Mouse (Mus musculus) heart, adult 2 months (tissue): ENCODE measurements around the gene Gm20517. TPM values are rescaled to one million over a fixed set of nuclear protein-coding genes. Genes with fewer than 3 reads are reported as not detected.

Experiments
- DNase-seq, 2 experiments: peaks; one replicate each; pipeline ENCODE4 v3.0.0; 2021
- H3K27ac ChIP-seq: fragments of 200-600 bp; 2 replicates; pipeline ENCODE4 v1.8.1; 2022
- H3K27me3 ChIP-seq: fragments of 200-500 bp; 2 replicates; pipeline ENCODE4 v1.6.1; 2012; ENCODE audit warnings: mild to moderate bottlenecking, low read length, inconsistent platforms, mixed read lengths; ENCODE audit not compliant: control insufficient read depth, insufficient read depth
- H3K36me3 ChIP-seq: fragments of 200-500 bp; 2 replicates; pipeline ENCODE4 v1.6.1; 2012; ENCODE audit warnings: low read length, inconsistent platforms; ENCODE audit not compliant: control insufficient read depth, insufficient read depth
- H3K4me1 ChIP-seq: fragments of 200-500 bp; 2 replicates; pipeline ENCODE4 v1.6.1; 2011; ENCODE audit warnings: low read length; ENCODE audit not compliant: control insufficient read depth, insufficient read depth
- H3K4me3 ChIP-seq: fragments of 200-600 bp; 2 replicates; pipeline ENCODE4 v1.8.1; 2022
- H3K79me2 ChIP-seq: fragments of 200-500 bp; replicated peaks from 2 replicates; pipeline ENCODE4 v1.6.1; 2012; ENCODE audit warnings: mild to moderate bottlenecking, inconsistent platforms, low read length, moderate library complexity, mixed read lengths; ENCODE audit not compliant: control insufficient read depth, insufficient read depth
- H3K9ac ChIP-seq: fragments of 200-500 bp; 2 replicates; pipeline ENCODE4 v1.6.1; 2012; ENCODE audit warnings: low read depth, mild to moderate bottlenecking, control low read depth, inconsistent platforms, low read length, mixed read lengths
- CTCF ChIP-seq: fragments of 200-600 bp; IDR thresholded peaks from 2 replicates; pipeline ENCODE4 v1.8.1; 2022; ENCODE audit warnings: antibody characterized with exemption, mild to moderate bottlenecking, moderate library complexity
- EP300 ChIP-seq: fragments of 200-500 bp; IDR thresholded peaks from 2 replicates; pipeline ENCODE4 v1.6.1; 2011; ENCODE audit warnings: low read depth, low read length, control low read depth; ENCODE audit not compliant: insufficient read depth
- POLR2A ChIP-seq: fragments of 200-500 bp; IDR thresholded peaks from 2 replicates; pipeline ENCODE4 v1.6.1; 2011; ENCODE audit warnings: mild to moderate bottlenecking, low read depth, low read length, control low read depth; ENCODE audit not compliant: insufficient read depth
- WGBS: fragments of 180-500 bp; shearing (Covaris S2); methylation state at CpG from one replicate; pipeline ENCODE4 v1.1.7; 2018; 5-methylcytosine and 5-hydroxymethylcytosine counted together
- intact Hi-C: fragments of 180-260 bp; cut with DNase I; formaldehyde crosslinking; loops from one replicate; pipeline ENCODE4 v1.15.1; 2025
- polyA plus RNA-seq: library from polyadenylated mRNA; depleted of rRNA; stranded (reverse); fragments of >200 nt; gene quantifications from 2 replicates; pipeline ENCODE4 v1.2.3, GENCODE M21; 2012
- total RNA-seq, 2 experiments: library from RNA; stranded (reverse); gene quantifications; 2 replicates each; pipeline ENCODE4 v1.2.3; 2021

Gene Gm20517
- total and polyA plus RNA-seq, 3 experiments = 0.27 to 2.8 (median 2.8) TPM

DNA sequence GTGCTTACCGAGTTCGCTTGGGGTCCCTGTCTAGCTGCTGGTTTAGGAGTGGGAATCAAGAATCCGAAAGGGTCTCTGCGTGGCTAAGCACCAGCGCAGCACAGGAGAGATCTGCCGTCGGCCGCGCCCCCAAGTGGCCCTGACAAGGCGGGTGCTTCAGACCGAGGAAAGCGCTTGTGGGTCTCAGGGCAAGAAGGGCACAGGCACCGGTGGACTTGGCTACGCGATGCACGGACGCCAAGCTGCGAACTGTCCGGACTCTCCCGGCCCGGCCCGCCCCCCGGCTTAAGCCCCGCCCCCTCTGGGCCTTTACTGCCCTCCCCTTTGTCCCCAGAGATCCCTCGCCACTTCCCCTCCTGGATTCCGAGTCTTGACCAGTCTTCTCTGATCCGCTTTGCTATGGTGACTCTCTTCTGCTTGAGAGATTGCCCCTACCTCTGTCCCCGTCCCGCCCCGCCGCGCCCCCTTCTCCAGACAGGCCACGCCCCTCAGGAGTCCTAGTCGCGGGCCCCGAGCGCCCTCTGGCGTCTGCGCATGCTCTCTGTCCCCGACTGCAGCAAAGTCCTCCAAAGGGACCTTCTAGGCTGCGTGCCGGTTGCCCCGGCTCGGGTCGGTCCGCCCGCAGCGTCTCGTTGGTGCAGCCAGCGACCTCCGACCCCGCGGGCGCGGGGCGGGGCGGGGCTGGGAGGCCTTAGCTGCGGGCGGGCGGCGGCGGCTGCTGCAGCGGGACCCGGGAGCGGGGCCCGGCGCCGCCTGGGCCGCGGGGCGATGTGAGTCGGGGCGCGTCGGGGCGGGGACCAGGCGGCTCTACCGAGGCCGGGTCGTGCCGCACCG lies 83.3 kb downstream of the Gm20517 start, which contains the start of gene Prickle4:
TSS of gene Prickle4 (minus strand) at position 234 of the 834 bp plus-strand sequence.
- TF ChIP-seq POLR2A (peak; percentile 66), CTCF (peak; percentile 74), EP300 (no peak; the same call in 1 of the 2 replicates)
- Histone ChIP-seq H3K4me1 (0 out of 2 replicates have a peak, but pooled peaks cover 1% of the 10 kb centered on the region), H3K9ac (peak within 1 kb of the TSS; percentile 91), H3K4me3 (peak within 1 kb of the TSS; percentile 81), H3K79me2 (no peaks in the 10 kb centered on the region), H3K27me3 (no peaks in the 10 kb centered on the region), H3K36me3 (no peaks in the 10 kb centered on the region), H3K27ac (peak within 1 kb of the TSS; percentile 77)
- intact Hi-C loops = loop anchor here (2.0 to 5.0 kb wide), 3 partner anchors 42 to 327 kb away; partner anchors contain the start of genes Mrps10 and Tfeb
- DNase-seq = peak; percentile 97 to 98
- under 1% methylated on average over 74 of the region's 82 CpGs for WGBS

GRCm38 (mm10) chr17:47695337-47695710 lies 83.9 kb downstream of the Gm20517 start:
- peak overlapping the region; percentile 91 for H3K9ac ChIP-seq
- 0 out of 2 replicates have a peak, but pooled peaks cover 1% of the 10 kb centered on the region for H3K4me1 ChIP-seq
- no peaks in the 10 kb centered on the region for H3K36me3 ChIP-seq
- H3K27me3 ChIP-seq = no peaks in the 10 kb centered on the region
- intact Hi-C loops = loop anchor here (2.0 kb wide), 2 partner anchors 41 to 185 kb away; partner anchors contain the start of gene Tfeb
- no peaks in the 10 kb centered on the region for H3K79me2 ChIP-seq
- H3K4me3 ChIP-seq = peak overlapping the region; percentile 81
- no peak for DNase-seq
- WGBS = under 1% methylated on average over 23 of the region's 23 CpGs
- TF ChIP-seq POLR2A (no peak), EP300 (no peak), CTCF (no peak)
- peak overlapping the region; percentile 77 for H3K27ac ChIP-seq

- H3K27ac ChIP-seq = no peak overlapping the region
- no peak for DNase-seq
- H3K4me3 ChIP-seq = no peak overlapping the region
- 93% methylated on average over 10 of the region's 10 CpGs for WGBS
- intact Hi-C loops = no loop called here
- H3K27me3 ChIP-seq = no peaks in the 10 kb centered on the region
- H3K9ac ChIP-seq = no peak overlapping the region
- H3K79me2 ChIP-seq = no peaks in the 10 kb centered on the region
- TF ChIP-seq CTCF (no peak), EP300 (no peak), POLR2A (no peak)
- H3K36me3 ChIP-seq = no peaks in the 10 kb centered on the region
- H3K4me1 ChIP-seq = 0 out of 2 replicates have a peak, but pooled peaks cover 1% of the 10 kb centered on the region
Observed at GRCm38 (mm10) chr17:47698156-47698555, 86.8 kb downstream of the Gm20517 start.

- no peaks in the 10 kb centered on the region for H3K79me2 ChIP-seq
- no peak for DNase-seq
- WGBS = 75% methylated on average over 2 of the region's 2 CpGs
- H3K4me3 ChIP-seq = no peak overlapping the region
- no peak overlapping the region for H3K9ac ChIP-seq
- H3K36me3 ChIP-seq = no peaks in the 10 kb centered on the region
- H3K27me3 ChIP-seq = no peaks in the 10 kb centered on the region
- TF ChIP-seq POLR2A (no peak), EP300 (no peak), CTCF (no peak)
- H3K4me1 ChIP-seq = no peaks in the 10 kb centered on the region
- intact Hi-C loops = no loop called here
- H3K27ac ChIP-seq = no peak overlapping the region
Observed at GRCm38 (mm10) chr17:47699055-47699454, 87.7 kb downstream of the Gm20517 start.

- 73% methylated on average over 9 of the region's 9 CpGs for WGBS
- no peak overlapping the region for H3K27ac ChIP-seq
- intact Hi-C loops = no loop called here
- H3K79me2 ChIP-seq = no peaks in the 10 kb centered on the region
- TF ChIP-seq POLR2A = no peak
- TF ChIP-seq CTCF = no peak
- no peak overlapping the region for H3K9ac ChIP-seq
- no peaks in the 10 kb centered on the region for H3K36me3 ChIP-seq
- H3K4me3 ChIP-seq = no peak overlapping the region
- DNase-seq = no peak
- no peaks in the 10 kb centered on the region for H3K4me1 ChIP-seq
- no peaks in the 10 kb centered on the region for H3K27me3 ChIP-seq
Observed at GRCm38 (mm10) chr17:47701793-47702192, 90.4 kb downstream of the Gm20517 start.

- no peak overlapping the region for H3K27ac ChIP-seq
- no peaks in the 10 kb centered on the region for H3K36me3 ChIP-seq
- H3K4me3 ChIP-seq = no peak overlapping the region
- no peak overlapping the region for H3K9ac ChIP-seq
- whole genome bisulfite sequencing = 71% methylated on average over 28 of the region's 28 CpGs
- DNase-seq = no peak
- TF ChIP-seq CTCF = no peak
- TF ChIP-seq POLR2A = no peak
- TF ChIP-seq EP300 = no peak
- H3K79me2 ChIP-seq = no peaks in the 10 kb centered on the region
- no peaks in the 10 kb centered on the region for H3K4me1 ChIP-seq
- H3K27me3 ChIP-seq = no peaks in the 10 kb centered on the region
- intact Hi-C loops = no loop called here
Observed at GRCm38 (mm10) chr17:47702548-47703345, 91.4 kb downstream of the Gm20517 start.
